Mouse (Mus musculus) spleen, postnatal 10 days (tissue): ENCODE measurements around the gene Birc7.
A peak's percentile ranks its signal among the peaks of the same experiment; 100 is the strongest.

Source experiments
- DNase-seq, 2 experiments: peaks; one replicate each; pipeline ENCODE4 v3.0.0; 2021 to 2022; ENCODE audit warnings: low spot score in 2 of 2

The Birc7 gene

DNA sequence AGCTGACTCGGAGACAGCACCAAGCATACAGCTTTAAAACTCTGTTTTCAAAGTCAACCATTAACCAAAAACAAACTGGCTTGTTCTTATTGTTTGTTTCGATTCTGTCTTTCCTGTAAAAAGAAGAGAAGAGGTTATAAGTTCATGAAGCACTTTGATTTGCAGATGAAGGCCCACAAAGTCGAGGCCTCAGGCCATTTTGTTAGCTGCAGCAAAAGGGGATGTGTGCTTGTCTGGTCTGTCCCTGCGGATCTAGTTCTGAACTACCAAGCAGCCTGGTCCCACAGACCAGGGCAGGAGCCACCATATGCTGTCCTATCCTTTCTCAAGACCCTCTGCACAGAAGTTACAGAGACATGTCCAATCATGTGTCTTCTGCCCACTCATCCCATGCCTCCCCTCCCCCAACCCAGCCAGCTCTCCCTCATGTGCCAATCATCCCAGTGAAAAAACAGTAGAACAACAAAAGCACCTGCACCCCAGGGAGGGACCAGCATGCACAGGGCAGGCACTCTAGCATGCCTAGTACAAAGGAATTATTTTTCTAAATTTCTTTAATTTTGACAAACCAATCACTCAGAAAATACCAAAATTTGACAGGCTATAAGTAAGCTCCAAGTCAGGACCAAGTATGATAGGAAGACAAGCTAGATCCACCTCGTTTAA, 23.1 kb upstream of the Birc7 start:
- DNase-seq, result no peak

DNA sequence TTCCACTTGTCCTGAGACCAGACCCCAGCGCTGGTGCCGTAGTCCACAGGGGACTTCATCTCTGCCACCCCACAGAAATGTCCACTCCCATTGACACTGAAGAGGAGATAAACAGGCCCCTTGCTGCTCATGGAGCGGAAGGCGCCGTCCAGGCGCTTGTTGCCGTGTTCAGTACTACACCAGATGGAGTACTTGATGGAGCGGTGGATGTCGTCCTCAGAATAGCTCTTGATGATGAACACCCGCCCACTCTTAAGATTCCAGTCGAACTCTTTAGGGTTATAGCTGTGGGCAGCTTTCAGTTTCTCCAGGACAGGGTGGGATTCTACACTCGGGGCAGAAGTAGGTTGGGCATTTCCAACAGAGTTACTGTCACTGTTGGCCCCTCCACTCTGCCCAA, 17.9 kb upstream of the Birc7 start:
- DNase-seq, result no peak

DNA sequence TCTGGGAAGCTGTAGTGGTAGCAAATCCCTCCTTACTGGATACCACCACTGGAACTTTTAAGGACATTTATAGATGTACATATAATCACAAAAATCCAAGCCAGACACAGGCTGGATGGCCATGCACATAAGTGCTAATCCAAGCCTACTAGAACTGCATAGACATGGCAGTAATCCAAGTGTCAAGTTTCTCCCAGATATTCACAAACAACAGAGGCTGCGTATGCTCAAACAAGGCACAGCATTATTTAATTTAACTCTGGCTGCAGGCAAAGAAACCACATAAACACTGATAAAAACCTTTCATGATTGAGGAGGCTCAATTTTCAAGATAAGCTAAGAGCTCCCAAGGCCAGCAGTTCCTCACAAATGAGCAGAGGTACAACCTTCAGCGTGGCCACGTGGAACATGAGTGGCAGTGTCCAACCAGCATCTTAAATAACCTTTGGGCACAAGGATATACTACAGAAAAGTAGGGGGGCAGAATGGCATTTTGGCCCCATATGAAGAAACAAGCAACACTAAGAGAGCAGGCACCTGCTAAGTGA, 12.9 kb upstream of the Birc7 start:
- no peak for DNase-seq

DNA sequence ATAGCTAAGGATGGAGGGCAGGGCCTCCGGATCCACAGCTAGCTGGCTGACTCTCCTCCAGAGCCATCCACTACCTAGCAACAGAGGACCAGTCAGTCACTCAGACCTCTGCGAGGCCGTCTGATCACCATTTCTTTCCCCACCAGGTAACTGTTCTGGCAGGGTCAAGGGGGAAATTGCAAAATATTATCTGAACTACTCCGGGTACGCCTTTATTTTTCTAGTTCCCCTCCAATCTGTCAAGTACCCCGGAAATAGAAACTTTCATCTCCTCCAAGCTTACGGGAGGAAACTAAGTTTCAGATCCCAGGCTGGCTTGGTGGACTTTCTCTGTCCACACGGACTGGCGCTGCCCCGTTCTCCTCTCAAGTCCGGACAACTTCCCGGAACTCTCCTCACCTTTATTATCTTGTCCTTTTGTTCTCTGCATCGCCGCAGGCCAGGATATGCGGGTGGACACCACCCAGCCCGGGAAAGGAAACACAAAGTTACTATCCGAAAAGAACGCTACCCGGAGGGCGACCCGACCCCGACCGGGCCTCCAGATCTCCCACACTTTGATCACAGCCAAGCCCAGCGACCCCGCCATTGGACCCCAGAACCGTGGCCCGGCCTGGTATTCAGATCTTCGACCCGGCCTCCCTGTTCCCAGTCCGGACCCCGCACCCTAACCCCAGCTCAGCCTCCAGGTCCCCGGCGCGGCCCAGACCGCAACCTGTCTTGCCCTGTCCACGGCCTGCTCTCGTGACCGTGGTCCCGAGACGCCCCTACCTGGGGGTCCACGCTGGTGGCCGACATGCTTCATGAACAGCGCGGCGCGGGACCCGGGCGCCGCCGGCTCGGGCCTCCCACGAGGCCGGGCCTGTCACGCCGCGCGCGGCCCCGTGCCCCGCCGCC, 8.7 kb upstream of the Birc7 start:
- DNase-seq, result peak; percentile 60 to 64

DNA sequence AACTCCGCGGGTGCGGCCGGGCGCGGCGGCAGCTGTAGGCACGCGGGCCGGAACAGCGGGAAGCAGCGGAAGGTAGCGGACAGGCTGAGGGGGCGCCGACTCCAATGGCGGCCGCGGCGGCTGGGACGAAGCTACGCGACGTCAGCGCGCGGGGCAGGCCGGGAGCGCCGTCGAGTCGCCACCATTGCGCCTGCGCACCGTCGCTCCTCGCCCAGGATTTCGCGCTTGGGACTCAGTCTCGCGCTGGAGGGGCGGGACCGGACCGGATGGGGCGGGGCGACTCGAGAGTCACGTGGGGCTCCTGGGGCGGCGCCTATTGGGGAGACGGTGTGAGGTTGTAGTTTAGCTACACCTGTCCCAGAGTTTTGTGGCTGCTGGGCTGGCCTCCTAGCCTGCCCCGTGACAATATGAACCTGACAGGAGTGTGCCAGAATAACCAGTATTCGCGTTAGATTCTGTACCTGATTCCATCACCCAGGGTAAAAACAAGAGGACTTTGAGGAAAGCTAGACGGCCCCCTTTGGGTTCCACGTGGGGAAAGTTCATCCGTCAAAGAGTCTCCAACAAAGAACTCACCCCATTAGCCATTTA, 7.9 kb upstream of the Birc7 start, which contains the start of gene Ythdf1:
Gene Ythdf1, minus strand, starts transcription at position 140 of the 591 bp plus-strand sequence.
- peak; percentile 98 to 99 for DNase-seq

DNA sequence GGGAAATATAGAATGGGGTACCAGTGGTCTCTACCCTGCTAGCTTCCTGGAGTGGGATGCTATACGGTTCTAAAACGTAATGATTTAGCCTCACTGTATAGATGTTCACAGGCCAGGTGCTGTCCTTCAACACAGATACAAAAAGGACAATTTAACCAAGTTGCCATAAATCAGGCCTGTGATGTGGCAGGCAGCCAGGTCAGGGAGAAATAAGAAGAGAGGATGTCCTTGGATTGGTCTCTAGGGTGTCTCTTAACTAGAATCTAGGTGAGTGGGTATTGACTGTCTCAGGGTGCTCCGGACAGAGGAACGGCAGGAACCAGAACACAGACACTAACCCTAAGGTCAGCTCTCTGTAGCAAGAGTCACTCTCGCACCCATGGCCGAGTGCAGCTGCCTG, 6.1 kb upstream of the Birc7 start:
- no peak for DNase-seq

DNA sequence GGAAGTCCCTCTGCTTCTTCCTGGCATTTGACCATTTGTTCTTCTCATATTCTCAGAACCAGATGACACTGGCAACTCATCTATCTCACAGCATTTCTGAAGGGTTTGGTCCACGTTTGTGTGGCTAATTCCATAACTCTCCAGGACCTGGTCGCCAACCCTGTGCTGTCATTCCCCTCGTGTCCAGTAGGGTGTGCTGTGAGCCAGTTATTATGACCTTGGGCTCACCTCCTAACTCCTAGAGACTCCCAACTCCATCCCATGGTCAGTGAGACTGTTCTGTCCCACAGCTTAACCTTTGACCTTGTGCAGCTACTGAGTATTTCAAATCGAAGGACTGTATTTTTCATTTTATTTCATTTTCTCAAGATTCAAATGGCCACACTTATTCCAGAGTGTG, 3.6 kb upstream of the Birc7 start:
- peak; percentile 52 to 75 for DNase-seq

GRCm38 (mm10) chr2:180932418-180932817, 3.6 kb downstream of the Birc7 start:
- DNase-seq, result no peak

DNA sequence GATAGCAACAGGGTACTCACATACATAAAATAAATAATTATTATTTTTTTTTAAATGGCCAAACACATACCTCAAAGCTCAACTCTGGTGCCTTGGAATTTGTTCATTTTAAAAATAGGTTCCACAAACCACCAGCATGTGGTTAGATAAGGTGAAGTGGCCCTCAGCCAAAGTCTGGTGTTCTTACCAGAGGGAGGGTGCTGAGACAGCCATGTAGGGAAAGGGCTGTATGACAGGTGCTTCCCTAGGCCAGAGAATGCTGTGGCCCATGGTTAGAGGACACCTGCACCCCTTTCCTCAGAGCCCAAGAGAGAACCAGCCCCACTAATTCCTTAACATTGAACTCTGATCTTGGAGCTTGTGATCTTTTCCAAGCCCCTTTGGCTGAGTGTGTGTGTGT, 11.4 kb downstream of the Birc7 start:
- DNase-seq, result no peak

DNA sequence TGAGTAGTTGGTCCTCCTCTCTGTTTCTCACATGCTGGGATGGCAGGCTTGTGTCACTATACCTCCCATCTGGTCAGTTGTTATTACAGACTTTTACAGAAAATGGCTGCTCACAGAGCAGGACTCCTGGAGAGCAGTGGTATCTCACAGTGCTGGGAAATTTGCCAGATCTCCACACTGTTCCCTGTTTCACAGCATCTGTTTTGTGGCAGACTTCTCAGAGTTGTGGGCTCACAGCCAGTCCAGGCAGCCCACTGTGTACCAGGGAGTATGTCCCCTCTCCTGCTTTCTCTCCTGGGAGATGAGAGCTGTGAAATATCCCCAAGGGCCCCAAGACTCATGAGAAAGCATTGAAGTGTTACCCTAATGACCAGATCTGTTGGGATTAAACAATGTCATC, 13.0 kb downstream of the Birc7 start:
- no peak for DNase-seq

DNA sequence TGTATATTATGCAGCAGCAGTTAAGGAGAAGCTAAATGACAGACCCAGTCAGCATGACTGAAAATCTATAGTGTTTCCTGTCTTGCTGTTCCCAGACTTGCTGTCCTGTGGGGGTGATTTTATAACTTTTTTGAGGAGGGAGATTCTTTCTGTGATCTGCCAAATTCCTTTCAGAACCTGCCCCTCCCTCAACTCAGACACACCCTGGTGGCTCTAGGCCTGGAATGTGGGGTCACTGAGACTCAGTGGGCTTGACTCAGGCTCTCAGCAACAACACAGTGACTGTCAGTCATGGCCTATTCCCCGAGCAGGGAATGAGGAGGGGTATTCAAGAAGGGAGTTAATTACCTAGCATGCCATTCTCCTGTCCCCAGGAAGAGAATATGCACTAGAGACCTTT, 21.1 kb downstream of the Birc7 start:
- DNase-seq, result no peak

GRCm38 (mm10) chr2:180952731-180953171, 23.9 kb downstream of the Birc7 start:
- DNase-seq, result no peak

DNA sequence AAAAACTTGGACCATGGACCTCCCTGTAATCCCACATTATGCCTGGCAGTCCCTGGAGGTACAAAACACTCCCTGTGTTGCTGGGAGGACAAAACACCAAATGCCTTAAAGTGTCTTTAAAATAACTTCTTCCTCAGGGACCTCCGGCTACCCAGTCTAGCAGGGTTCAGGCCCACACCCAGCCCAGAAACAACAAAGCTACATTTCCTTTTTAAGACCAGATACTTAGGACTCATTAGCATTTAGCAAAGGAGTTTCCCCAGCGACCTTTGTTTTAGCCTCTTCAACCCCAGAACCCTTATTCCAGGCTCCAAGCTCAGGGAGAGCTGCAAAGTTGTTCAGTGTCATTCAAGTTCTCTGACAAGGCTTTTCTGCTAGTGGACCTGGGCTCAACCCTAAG, 24.8 kb downstream of the Birc7 start:
- no peak for DNase-seq

DNA sequence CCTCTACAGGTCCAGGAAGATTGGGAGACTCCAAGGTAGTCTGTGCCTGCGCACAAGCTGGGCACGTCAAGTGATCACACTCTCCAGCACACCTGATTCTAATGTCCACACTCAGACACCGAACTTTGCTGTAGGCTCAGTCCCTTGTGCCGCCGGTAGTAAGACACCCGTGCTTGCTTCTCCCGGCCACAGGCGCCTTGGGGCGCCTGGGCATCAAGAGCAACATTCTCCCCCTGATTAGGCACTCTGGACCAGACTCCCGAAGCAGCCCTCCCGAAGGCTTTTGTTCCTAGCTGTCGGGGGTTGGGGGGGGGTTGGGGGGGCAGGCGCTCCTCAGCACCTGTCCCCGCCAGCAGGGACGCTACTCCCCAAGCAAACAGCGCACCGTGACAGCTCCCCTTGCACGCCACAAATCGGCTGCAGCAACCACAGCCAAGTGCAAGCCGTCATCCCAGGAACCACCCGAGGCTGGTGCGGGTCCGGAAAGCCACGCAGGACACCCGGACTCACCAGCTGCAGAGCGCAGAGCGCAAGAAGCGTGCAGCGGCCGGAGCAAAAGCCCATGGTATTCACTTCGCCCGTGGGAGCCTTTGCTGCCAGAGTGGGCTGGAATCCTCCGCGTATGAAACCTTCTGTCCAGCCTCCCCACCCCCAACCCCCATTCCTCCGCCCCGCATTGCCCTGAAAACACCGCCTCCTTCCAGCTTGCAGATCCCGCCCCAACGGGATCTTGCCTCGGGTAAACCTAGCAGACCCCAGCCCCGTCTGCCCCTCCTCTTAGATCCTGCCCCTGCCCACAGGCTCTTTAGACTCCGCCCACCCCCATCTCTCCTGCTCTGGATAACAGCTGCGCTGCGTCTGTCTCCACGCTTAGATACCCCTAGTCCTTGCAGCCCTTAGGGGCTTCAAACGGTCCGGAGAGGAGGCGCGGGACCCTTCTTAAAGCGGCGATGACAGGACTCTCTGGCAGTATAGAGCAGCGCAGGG, 25.5 kb downstream of the Birc7 start, which contains the start of gene Nkain4:
Gene Nkain4, minus strand, starts transcription at position 639 of the 987 bp plus-strand sequence.
- no peak for DNase-seq

DNA sequence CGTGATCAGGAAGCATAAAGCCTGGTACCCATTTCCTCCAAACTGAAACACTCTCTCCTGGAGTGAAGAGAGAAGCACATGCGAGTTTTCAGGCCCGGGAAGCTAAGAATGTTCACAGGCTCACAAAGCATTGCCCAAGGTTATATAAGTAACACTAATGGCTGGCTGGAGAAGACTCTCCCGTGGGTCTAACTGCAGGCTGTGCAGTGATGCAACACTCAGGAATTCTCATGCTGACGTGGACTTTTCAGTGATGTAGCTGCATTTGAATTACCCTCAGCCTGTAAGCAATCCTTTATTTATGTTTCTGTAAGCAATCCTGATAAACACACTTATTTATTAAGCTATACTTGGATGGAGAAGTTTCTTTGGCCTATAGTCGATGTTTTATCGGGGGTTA, 30.8 kb downstream of the Birc7 start:
- no peak for DNase-seq

DNA sequence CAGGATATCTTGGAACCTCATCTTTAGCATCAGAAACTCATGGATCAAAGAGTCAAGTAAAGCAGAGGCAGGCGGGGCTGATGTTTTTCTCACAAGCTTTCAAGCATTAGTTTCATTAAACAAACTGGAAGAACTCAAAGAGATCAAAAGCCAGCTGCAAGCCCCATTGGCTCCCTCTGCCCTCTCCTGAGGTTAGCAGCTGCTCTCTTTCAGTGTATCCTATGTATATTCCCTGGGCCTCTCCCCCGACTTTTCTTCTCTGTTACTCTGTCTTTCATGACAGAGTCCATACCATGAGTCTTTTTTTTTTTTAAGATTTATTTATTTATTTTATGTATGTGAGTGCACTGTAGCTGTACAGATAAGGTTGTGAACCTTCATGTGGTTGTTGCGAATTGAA, 31.4 kb downstream of the Birc7 start:
- DNase-seq, result no peak

- no peak for DNase-seq
These were observed 33.9 kb downstream of the Birc7 start for GRCm38 (mm10) chr2:180962616-180963308.

- peak; percentile 51 to 78 for DNase-seq
These were observed 35.1 kb downstream of the Birc7 start for GRCm38 (mm10) chr2:180963956-180964355.

DNA sequence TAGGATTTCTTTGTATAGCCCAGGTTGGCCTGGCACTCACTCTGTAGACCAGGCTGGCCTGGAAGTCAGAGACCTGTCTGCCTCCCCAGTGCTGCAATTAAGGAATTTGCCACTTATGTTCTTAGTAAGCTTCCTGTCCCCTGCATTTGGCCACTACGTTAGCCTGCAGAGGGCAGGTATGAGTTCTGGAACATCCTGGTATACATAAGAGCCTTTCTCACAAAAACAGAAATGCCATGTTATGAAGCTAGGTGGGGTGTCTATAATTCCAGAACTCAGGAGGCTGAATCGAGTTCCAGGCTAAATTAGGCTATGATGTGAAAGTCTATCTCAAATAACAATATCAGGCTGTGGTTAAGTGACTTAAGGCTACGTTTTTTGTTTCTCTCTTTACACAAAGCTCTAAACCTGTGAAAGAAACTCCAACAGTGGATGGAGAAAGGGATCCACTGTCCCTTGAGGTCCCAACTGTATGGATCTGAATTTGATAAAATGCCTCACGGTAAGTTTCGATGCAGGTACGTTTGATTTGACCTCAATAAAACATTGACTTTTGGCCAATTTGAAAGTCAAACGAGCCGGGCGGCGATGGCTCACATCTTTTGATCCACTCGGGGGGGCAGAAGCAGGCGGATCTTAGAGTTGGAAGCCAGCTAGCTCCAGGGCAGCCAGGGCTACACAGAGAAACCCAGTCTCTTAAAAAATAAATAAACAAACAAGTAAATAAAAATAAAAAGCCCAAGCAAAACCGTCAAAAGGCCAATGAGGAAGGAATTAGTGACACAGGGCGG, 37.5 kb downstream of the Birc7 start:
- DNase-seq, result peak in 1 of 2 experiments; percentile 34
